Mouse (Mus musculus) liver, embryonic 14.5 days (tissue): ENCODE data around the gene Mapkapk2. TPM values are rescaled to one million over a fixed set of nuclear protein-coding genes. Genes with fewer than 3 reads are reported as not detected.
A peak's percentile ranks its signal among the peaks of the same experiment; 100 is the strongest.

Experiments
- ATAC-seq: fragments of 200-750 bp; cut with Nextera tagmentation; 2 replicates; pipeline ENCODE4 v1.8.0; 2017; ENCODE audit warnings: moderate number of reproducible peaks, mild to moderate bottlenecking, moderate library complexity; ENCODE audit not compliant: insufficient read depth
- DNase-seq, 3 experiments: peaks; one replicate each; pipeline ENCODE4 v3.0.0-alpha.2; 2012 to 2013; ENCODE audit warnings: low read depth in 3 of 3, low spot score in 3 of 3
- H3K27ac ChIP-seq: fragments of 300-500 bp; sonication (generic); 2 replicates; pipeline ENCODE4 v1.5.1; 2014; ENCODE audit warnings: moderate library complexity, mild to moderate bottlenecking, control low read depth, inconsistent platforms
- H3K27me3 ChIP-seq: fragments of 300-500 bp; sonication (generic); 2 replicates; pipeline ENCODE4 v1.6.1; 2014; ENCODE audit warnings: mild to moderate bottlenecking, low read length, moderate library complexity; ENCODE audit not compliant: control insufficient read depth, insufficient read depth
- H3K36me3 ChIP-seq: fragments of 300-500 bp; sonication (generic); replicated peaks from 2 replicates; pipeline ENCODE4 v1.6.1; 2014; ENCODE audit warnings: low read depth; ENCODE audit not compliant: control insufficient read depth, insufficient read depth
- H3K4me1 ChIP-seq, 2 experiments: fragments of 200-500 bp in 1 of 2; fragments of 300-500 bp in 1 of 2; sonication (generic) in 1 of 2; replicated peaks; 2 replicates each; pipeline ENCODE4 v1.6.1; 2012 to 2014; ENCODE audit warnings: antibody characterized with exemption in 1 of 2, inconsistent platforms in 1 of 2, low read length in 1 of 2; ENCODE audit not compliant: control insufficient read depth in 2 of 2, insufficient read depth in 2 of 2
- H3K4me2 ChIP-seq: fragments of 300-500 bp; sonication (generic); 2 replicates; pipeline ENCODE4 v1.6.1; 2014; ENCODE audit warnings: low read depth, mild to moderate bottlenecking, control low read depth, moderate library complexity
- H3K4me3 ChIP-seq, 2 experiments: fragments of 200-500 bp in 1 of 2; fragments of 300-500 bp in 1 of 2; sonication (generic) in 1 of 2; 2 replicates each; pipeline ENCODE4 v1.5.1; 2012 to 2014; ENCODE audit warnings: low read depth in 2 of 2, low read length in 2 of 2, mild to moderate bottlenecking in 2 of 2, control low read depth in 1 of 2, inconsistent platforms in 1 of 2, moderate library complexity in 1 of 2; ENCODE audit not compliant: insufficient read depth in 1 of 2
- H3K9ac ChIP-seq: fragments of 300-500 bp; sonication (generic); replicated peaks from 2 replicates; pipeline ENCODE4 v1.6.1; 2014; ENCODE audit warnings: mild to moderate bottlenecking, control low read depth, moderate library complexity
- H3K9me3 ChIP-seq: fragments of 300-500 bp; sonication (generic); 2 replicates; pipeline ENCODE4 v1.6.1; 2016; ENCODE audit warnings: low read length, mixed read lengths; ENCODE audit not compliant: control insufficient read depth
- CTCF ChIP-seq: IDR thresholded peaks from 2 replicates; pipeline ENCODE4 v1.5.1; 2016; ENCODE audit warnings: antibody characterized with exemption, low read depth, control low read depth
- EP300 ChIP-seq: IDR thresholded peaks from 2 replicates; pipeline ENCODE4 v1.6.1; 2016; ENCODE audit warnings: antibody characterized with exemption, low read depth
- WGBS: fragments of 180-500 bp; shearing (Covaris S2); extraction: QIAGEN DNeasy Blood & Tissue Kit; methylation state at CpG from one replicate; pipeline ENCODE4 v1.1.7; 2014; ENCODE audit not compliant: insufficient replicate concordance; 5-methylcytosine and 5-hydroxymethylcytosine counted together
- polyA plus RNA-seq, 2 experiments: library from polyadenylated mRNA; depleted of rRNA in 1 of 2; stranded (reverse) in 1 of 2; unstranded in 1 of 2; fragments of >200 nt; fragmentation: Nextera tagmentation in 1 of 2; extraction: Ambion mirVana in 1 of 2; gene quantifications; 2 replicates each; pipeline versions ENCODE4 v1.2.1 to v1.2.3; 2012 to 2014

Mapkapk2 gene
- polyA plus RNA-seq, 2 experiments: 12.9 to 13.6 TPM

DNA sequence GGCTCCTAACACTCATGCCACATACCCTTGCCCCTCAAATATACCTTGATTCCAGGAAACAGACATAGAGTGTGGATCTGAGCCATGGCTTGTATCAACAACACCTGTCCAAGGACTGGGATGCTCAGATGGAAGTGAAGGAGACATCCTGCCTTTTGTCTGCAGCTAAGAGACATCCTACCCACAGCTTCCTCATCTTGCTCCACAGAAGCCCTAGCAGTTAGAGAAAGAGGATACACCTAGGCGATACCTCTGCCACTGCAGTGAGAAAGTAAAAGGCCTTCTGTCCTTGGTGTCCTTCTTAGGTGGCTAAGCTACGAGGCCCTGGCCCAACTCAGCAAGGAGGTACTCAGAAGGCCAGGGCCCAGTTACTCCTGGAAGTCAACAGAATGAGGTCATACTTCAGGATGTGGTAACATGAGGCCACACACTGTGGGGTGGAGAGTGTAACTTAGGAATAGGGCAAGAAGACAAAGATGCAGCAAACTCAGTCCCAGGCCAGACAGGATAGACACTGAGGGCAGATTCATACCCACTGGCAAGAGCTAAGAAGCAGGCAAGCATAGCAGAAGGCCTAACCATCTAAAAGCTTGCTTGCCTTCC lies 8.0 kb downstream of the Mapkapk2 start:
- Histone ChIP-seq H3K4me3 (no peak overlapping the region), H3K4me1 (peaks cover 7 to 48% of the 10 kb centered on the region in 2 experiments), H3K36me3 (no peaks in the 10 kb centered on the region), H3K9ac (no peak overlapping the region), H3K9me3 (no peaks in the 10 kb centered on the region), H3K27me3 (no peaks in the 10 kb centered on the region), H3K4me2 (peak overlapping the region; percentile 19; the same call in 1 of the 2 replicates), H3K27ac (no peak overlapping the region)
- ATAC-seq (no peak), DNase-seq (no peak)
- 53% methylated on average over 2 of the region's 2 CpGs for WGBS
- TF ChIP-seq EP300 (no peak), CTCF (no peak)

DNA sequence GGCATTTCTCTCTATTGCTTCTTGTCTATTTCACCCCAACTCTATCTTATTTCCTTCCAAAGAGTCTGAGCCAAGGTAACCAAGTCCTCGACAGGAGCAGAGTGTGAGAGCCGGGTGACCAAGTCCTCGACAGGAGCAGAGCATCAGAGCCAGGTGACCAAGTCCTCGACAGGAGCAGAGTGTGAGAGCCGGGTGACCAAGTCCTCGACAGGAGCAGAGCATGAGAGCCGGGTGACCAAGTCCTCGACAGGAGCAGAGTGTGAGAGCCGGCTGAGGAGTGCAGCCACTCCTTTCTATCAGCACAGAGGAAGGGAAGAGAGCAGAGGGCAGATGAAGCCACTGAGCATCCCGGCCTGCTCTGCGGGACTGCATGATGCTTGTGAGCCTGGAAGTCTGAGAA lies 9.1 kb downstream of the Mapkapk2 start:
- no peak for DNase-seq
- H3K9ac ChIP-seq: no peak overlapping the region
- no peaks in the 10 kb centered on the region for H3K36me3 ChIP-seq
- TF ChIP-seq CTCF (no peak), EP300 (no peak)
- no peak for ATAC-seq
- H3K4me1 ChIP-seq: peaks cover 12 to 52% of the 10 kb centered on the region in 2 experiments
- H3K27ac ChIP-seq: no peak overlapping the region
- H3K4me3 ChIP-seq: no peak overlapping the region
- no peaks in the 10 kb centered on the region for H3K27me3 ChIP-seq
- WGBS: 52% methylated on average over 11 of the region's 11 CpGs
- H3K9me3 ChIP-seq: no peaks in the 10 kb centered on the region
- H3K4me2 ChIP-seq: no peak overlapping the region

DNA sequence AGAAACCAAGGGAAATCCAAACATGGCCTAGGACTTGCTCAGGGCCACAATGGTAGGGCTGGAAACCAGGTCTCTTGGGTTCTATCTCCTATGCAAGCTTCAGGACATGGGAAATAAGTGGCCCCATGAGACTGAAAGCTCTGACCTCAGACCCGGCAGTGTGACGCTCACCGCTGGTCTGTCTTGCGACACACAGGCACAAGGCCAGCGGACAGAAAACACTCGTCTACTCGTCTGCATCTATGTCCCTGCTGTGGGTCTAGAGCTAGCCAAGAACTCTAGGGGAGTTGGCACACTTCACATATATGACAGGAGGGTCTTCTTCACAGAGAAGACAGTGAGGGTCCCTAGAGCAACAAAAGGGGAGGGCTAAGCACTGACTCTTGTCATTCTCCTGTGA lies 10.7 kb downstream of the Mapkapk2 start:
- Histone ChIP-seq H3K36me3 (no peaks in the 10 kb centered on the region), H3K27me3 (no peaks in the 10 kb centered on the region), H3K4me1 (peaks cover 15 to 66% of the 10 kb centered on the region in 2 experiments), H3K9me3 (no peaks in the 10 kb centered on the region), H3K27ac (no peak overlapping the region), H3K4me2 (no peak overlapping the region), H3K9ac (no peak overlapping the region), H3K4me3 (no peak overlapping the region)
- no peak for TF ChIP-seq EP300
- no peak for TF ChIP-seq CTCF
- no peak for DNase-seq
- WGBS: 55% methylated on average over 7 of the region's 7 CpGs
- ATAC-seq: no peak

DNA sequence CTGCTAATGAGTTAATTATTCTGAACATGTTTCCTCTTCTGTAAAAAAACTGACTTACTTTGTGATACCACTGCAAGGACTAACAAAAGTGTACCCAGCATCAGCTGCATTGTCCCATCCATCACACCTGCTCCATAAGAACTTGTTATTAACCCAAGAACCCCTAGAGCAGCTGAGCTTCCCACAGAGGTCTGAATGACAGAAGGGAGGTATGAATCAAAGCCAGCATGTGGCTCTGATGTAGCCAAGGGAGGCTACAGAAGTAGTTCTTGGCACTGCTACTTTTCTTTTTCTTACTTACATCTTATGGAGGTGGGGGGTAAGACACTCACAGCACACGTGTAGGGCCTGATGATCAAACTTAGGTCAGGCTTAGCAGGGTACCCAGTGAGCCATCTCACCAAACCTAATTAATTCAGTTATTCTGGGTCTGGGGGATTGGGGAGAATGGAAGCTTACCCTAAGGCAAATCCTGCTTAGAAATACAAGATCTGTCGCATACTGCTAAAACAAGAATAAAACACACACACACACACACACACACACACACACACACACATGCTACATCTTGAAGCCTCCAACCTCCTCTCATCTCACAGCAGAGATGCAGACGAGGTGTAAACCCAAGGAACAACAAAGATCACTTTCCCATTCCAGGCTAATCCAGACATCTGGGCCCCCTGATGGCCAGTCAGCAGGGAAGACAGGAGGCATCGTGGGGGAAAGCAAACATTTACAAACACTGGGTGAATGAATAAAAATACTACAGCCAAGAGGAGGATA lies 11.5 kb downstream of the Mapkapk2 start:
- Histone ChIP-seq H3K4me2 (no peak overlapping the region), H3K27ac (no peak overlapping the region), H3K9me3 (no peaks in the 10 kb centered on the region), H3K9ac (no peak overlapping the region), H3K4me1 (peaks cover 15 to 69% of the 10 kb centered on the region in 2 experiments), H3K4me3 (no peak overlapping the region), H3K27me3 (no peaks in the 10 kb centered on the region), H3K36me3 (no peaks in the 10 kb centered on the region)
- TF ChIP-seq EP300 (no peak), CTCF (no peak)
- WGBS: 47% methylated on average over 4 of the region's 4 CpGs
- ATAC-seq (no peak), DNase-seq (no peak)

DNA sequence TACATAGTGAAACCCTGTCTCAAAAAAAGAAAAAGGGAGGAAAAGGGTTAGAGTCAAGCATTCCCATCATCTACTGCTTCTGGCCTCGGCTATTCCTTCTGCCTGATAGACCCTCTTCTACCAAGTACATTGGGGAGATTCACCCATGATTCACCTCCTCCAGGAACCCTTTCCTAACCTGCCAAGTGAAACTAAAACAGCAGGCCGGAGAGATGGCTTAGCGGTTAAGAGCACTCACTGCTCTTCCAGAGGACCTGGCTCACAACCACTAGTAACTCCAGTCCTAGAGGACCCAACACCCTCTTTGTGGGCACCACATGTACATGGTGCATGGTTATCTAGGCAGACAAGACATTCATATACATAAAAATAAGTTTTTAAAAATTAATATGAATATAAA lies 12.4 kb downstream of the Mapkapk2 start:
- H3K4me2 ChIP-seq: no peak overlapping the region
- no peak overlapping the region for H3K9ac ChIP-seq
- ATAC-seq (no peak), DNase-seq (no peak)
- H3K4me1 ChIP-seq: peaks cover 15 to 68% of the 10 kb centered on the region in 2 experiments
- TF ChIP-seq CTCF: no peak
- no peak for TF ChIP-seq EP300
- H3K27ac ChIP-seq: no peak overlapping the region
- H3K36me3 ChIP-seq: no peaks in the 10 kb centered on the region
- H3K9me3 ChIP-seq: no peaks in the 10 kb centered on the region
- no peaks in the 10 kb centered on the region for H3K27me3 ChIP-seq
- H3K4me3 ChIP-seq: no peak overlapping the region
- WGBS: 57% methylated on average over 3 of the region's 3 CpGs
